Mouse (Mus musculus) embryonic facial prominence, embryonic 15.5 days (tissue): ENCODE results near the gene Ptpra. TPM values are rescaled to one million over a fixed set of nuclear protein-coding genes. Genes with fewer than 3 reads are reported as not detected.

ENCODE experiments used
- ATAC-seq: fragments of 200-750 bp; cut with Nextera tagmentation; 2 replicates; pipeline ENCODE4 v1.8.0; 2017; ENCODE audit warnings: low read depth, moderate TSS enrichment; ENCODE audit not compliant: insufficient number of reproducible peaks, low FRiP score, low TSS enrichment
- H3K27ac ChIP-seq: fragments of 300-500 bp; sonication (generic); replicated peaks from 2 replicates; pipeline ENCODE4 v1.5.1; 2015; ENCODE audit warnings: mild to moderate bottlenecking, inconsistent platforms
- H3K27me3 ChIP-seq: fragments of 300-500 bp; sonication (generic); 2 replicates; pipeline ENCODE4 v1.6.1; 2015; ENCODE audit warnings: inconsistent platforms
- H3K36me3 ChIP-seq: fragments of 300-500 bp; sonication (generic); 2 replicates; pipeline ENCODE4 v1.6.1; 2015; ENCODE audit warnings: mild to moderate bottlenecking, inconsistent platforms
- H3K4me1 ChIP-seq: fragments of 300-500 bp; sonication (generic); 2 replicates; pipeline ENCODE4 v1.6.1; 2015; ENCODE audit warnings: inconsistent platforms
- H3K4me2 ChIP-seq: fragments of 300-500 bp; sonication (generic); replicated peaks from 2 replicates; pipeline ENCODE4 v1.6.1; 2015; ENCODE audit warnings: mild to moderate bottlenecking, inconsistent platforms
- H3K4me3 ChIP-seq: fragments of 300-500 bp; sonication (generic); replicated peaks from 2 replicates; pipeline ENCODE4 v1.5.1; 2015; ENCODE audit warnings: mild to moderate bottlenecking, inconsistent platforms
- H3K9ac ChIP-seq: fragments of 300-500 bp; sonication (generic); 2 replicates; pipeline ENCODE4 v1.6.1; 2015; ENCODE audit warnings: inconsistent platforms
- H3K9me3 ChIP-seq: fragments of 300-500 bp; sonication (generic); replicated peaks from 2 replicates; pipeline ENCODE4 v1.6.1; 2016; ENCODE audit warnings: inconsistent platforms
- WGBS: fragments of 180-500 bp; shearing (Covaris S2); methylation state at CpG from one replicate; pipeline ENCODE4 v1.1.7; 2015; 5-methylcytosine and 5-hydroxymethylcytosine counted together
- polyA plus RNA-seq: library from polyadenylated mRNA; unstranded; fragments of >200 nt; fragmentation: Nextera tagmentation; extraction: Ambion mirVana; gene quantifications from 2 replicates; pipeline ENCODE4 v1.2.1, GENCODE M21; 2015

The Ptpra gene
- polyA plus RNA-seq, 1 experiment from 2014 or later = 108 TPM

GRCm38 (mm10) chr2:130423397-130424125, 26.5 kb upstream of the Ptpra start:
- Histone ChIP-seq H3K4me2 (peak overlapping the region; percentile 86), H3K9ac (peak overlapping the region; percentile 58), H3K27ac (peak overlapping the region; percentile 94), H3K4me1 (peaks cover 22% of the 10 kb centered on the region), H3K36me3 (peaks cover 18% of the 10 kb centered on the region), H3K27me3 (no peaks in the 10 kb centered on the region), H3K4me3 (peak overlapping the region; percentile 82), H3K9me3 (no peaks in the 10 kb centered on the region)
- peak; percentile 73 for ATAC-seq
- 16% methylated on average over 49 of the region's 49 CpGs for WGBS

GRCm38 (mm10) chr2:130424126-130424853, 25.8 kb upstream of the Ptpra start, which contains the start of the genes Vps16 and Pced1a:
Gene Vps16, plus strand, starts transcription at chr2:130424339.
Gene Pced1a, minus strand, starts transcription at chr2:130424701.
- H3K9ac ChIP-seq = peak within 1 kb of the TSS; percentile 68
- peaks cover 22% of the 10 kb centered on the region for H3K4me1 ChIP-seq
- H3K4me3 ChIP-seq = peak within 1 kb of the TSS; percentile 82
- peaks cover 11% of the 10 kb centered on the region for H3K36me3 ChIP-seq
- no peaks in the 10 kb centered on the region for H3K9me3 ChIP-seq
- peak; percentile 95 for ATAC-seq
- no peaks in the 10 kb centered on the region for H3K27me3 ChIP-seq
- H3K4me2 ChIP-seq = peak within 1 kb of the TSS; percentile 86
- H3K27ac ChIP-seq = peak within 1 kb of the TSS; percentile 94
- under 1% methylated on average over 58 of the region's 58 CpGs for WGBS

GRCm38 (mm10) chr2:130425112-130425511, 25.0 kb upstream of the Ptpra start:
- no peak for ATAC-seq
- Histone ChIP-seq H3K4me2 (peak overlapping the region; percentile 86), H3K9me3 (no peaks in the 10 kb centered on the region), H3K4me3 (peak overlapping the region; percentile 82), H3K4me1 (peaks cover 22% of the 10 kb centered on the region), H3K27ac (peak overlapping the region; percentile 94; the same call in 1 of the 2 replicates), H3K27me3 (no peaks in the 10 kb centered on the region), H3K36me3 (peaks cover 5% of the 10 kb centered on the region; the same call in 1 of the 2 replicates), H3K9ac (peak overlapping the region; percentile 68)
- 38% methylated on average over 5 of the region's 5 CpGs for WGBS

GRCm38 (mm10) chr2:130429851-130430250, 20.2 kb upstream of the Ptpra start:
- Histone ChIP-seq H3K4me2 (no peak overlapping the region), H3K4me1 (peaks cover 6% of the 10 kb centered on the region), H3K4me3 (no peak overlapping the region), H3K27me3 (no peaks in the 10 kb centered on the region), H3K9me3 (no peaks in the 10 kb centered on the region), H3K27ac (no peak overlapping the region), H3K36me3 (0 out of 2 replicates have a peak, but pooled peaks cover 8% of the 10 kb centered on the region), H3K9ac (no peak overlapping the region)
- WGBS = 61% methylated on average over 2 of the region's 2 CpGs
- no peak for ATAC-seq

GRCm38 (mm10) chr2:130430484-130430883, 19.6 kb upstream of the Ptpra start:
- H3K9me3 ChIP-seq = no peaks in the 10 kb centered on the region
- H3K9ac ChIP-seq = no peak overlapping the region
- no peak overlapping the region for H3K4me3 ChIP-seq
- H3K36me3 ChIP-seq = 0 out of 2 replicates have a peak, but pooled peaks cover 8% of the 10 kb centered on the region
- H3K27me3 ChIP-seq = no peaks in the 10 kb centered on the region
- H3K4me1 ChIP-seq = no peaks in the 10 kb centered on the region
- WGBS = 75% methylated on average over 3 of the region's 3 CpGs
- H3K27ac ChIP-seq = no peak overlapping the region
- ATAC-seq = no peak
- H3K4me2 ChIP-seq = no peak overlapping the region

GRCm38 (mm10) chr2:130432157-130432556, 17.9 kb upstream of the Ptpra start:
- no peak overlapping the region for H3K9ac ChIP-seq
- WGBS = 85% methylated on average over 3 of the region's 3 CpGs
- no peaks in the 10 kb centered on the region for H3K4me1 ChIP-seq
- H3K4me3 ChIP-seq = no peak overlapping the region
- no peaks in the 10 kb centered on the region for H3K27me3 ChIP-seq
- no peak for ATAC-seq
- H3K4me2 ChIP-seq = no peak overlapping the region
- H3K27ac ChIP-seq = no peak overlapping the region
- H3K9me3 ChIP-seq = no peaks in the 10 kb centered on the region
- H3K36me3 ChIP-seq = 0 out of 2 replicates have a peak, but pooled peaks cover 8% of the 10 kb centered on the region

GRCm38 (mm10) chr2:130433152-130433551, 16.9 kb upstream of the Ptpra start:
- H3K4me3 ChIP-seq = no peak overlapping the region
- no peak for ATAC-seq
- 19% methylated on average over 4 of the region's 4 CpGs for WGBS
- no peak overlapping the region for H3K9ac ChIP-seq
- H3K27me3 ChIP-seq = no peaks in the 10 kb centered on the region
- H3K9me3 ChIP-seq = no peaks in the 10 kb centered on the region
- H3K27ac ChIP-seq = no peak overlapping the region
- H3K4me1 ChIP-seq = no peaks in the 10 kb centered on the region
- H3K36me3 ChIP-seq = peaks cover 14% of the 10 kb centered on the region
- H3K4me2 ChIP-seq = no peak overlapping the region

GRCm38 (mm10) chr2:130436769-130437168, 13.3 kb upstream of the Ptpra start:
- Histone ChIP-seq H3K9ac (no peak overlapping the region), H3K36me3 (peaks cover 47% of the 10 kb centered on the region), H3K27me3 (no peaks in the 10 kb centered on the region), H3K4me3 (no peak overlapping the region), H3K4me1 (no peaks in the 10 kb centered on the region), H3K27ac (no peak overlapping the region), H3K9me3 (no peaks in the 10 kb centered on the region), H3K4me2 (no peak overlapping the region)
- ATAC-seq = no peak
- WGBS = 94% methylated on average over 1 of the region's 1 CpGs

- Histone ChIP-seq H3K36me3 (peaks cover 62% of the 10 kb centered on the region), H3K9me3 (no peaks in the 10 kb centered on the region), H3K27me3 (no peaks in the 10 kb centered on the region), H3K9ac (no peak overlapping the region), H3K4me3 (no peak overlapping the region), H3K4me1 (no peaks in the 10 kb centered on the region), H3K27ac (no peak overlapping the region), H3K4me2 (no peak overlapping the region)
- ATAC-seq = no peak
- WGBS = 97% methylated on average over 3 of the region's 3 CpGs
Observed at GRCm38 (mm10) chr2:130438861-130439260, 11.2 kb upstream of the Ptpra start.

- no peaks in the 10 kb centered on the region for H3K27me3 ChIP-seq
- no peak overlapping the region for H3K4me2 ChIP-seq
- 90% methylated on average over 4 of the region's 4 CpGs for WGBS
- no peaks in the 10 kb centered on the region for H3K4me1 ChIP-seq
- H3K9ac ChIP-seq = no peak overlapping the region
- no peak overlapping the region for H3K27ac ChIP-seq
- no peaks in the 10 kb centered on the region for H3K9me3 ChIP-seq
- no peak for ATAC-seq
- H3K36me3 ChIP-seq = peaks cover 68% of the 10 kb centered on the region
- no peak overlapping the region for H3K4me3 ChIP-seq
Observed at GRCm38 (mm10) chr2:130439840-130440480, 10.1 kb upstream of the Ptpra start.

GRCm38 (mm10) chr2:130442162-130442561, 7.9 kb upstream of the Ptpra start:
- Histone ChIP-seq H3K4me1 (no peaks in the 10 kb centered on the region), H3K27me3 (no peaks in the 10 kb centered on the region), H3K9me3 (no peaks in the 10 kb centered on the region), H3K4me2 (no peak overlapping the region), H3K27ac (no peak overlapping the region), H3K36me3 (peaks cover 68% of the 10 kb centered on the region), H3K4me3 (no peak overlapping the region), H3K9ac (no peak overlapping the region)
- 84% methylated on average over 10 of the region's 10 CpGs for WGBS
- no peak for ATAC-seq
